Mouse (Mus musculus): ENCODE results near the gene Nckap5.

Gene Nckap5

GRCm38 (mm10) chr1:126360111-126360510 is 470.5 kb downstream of the Nckap5 start:
- no peak for DNase-seq

- no peak for DNase-seq
Measured at GRCm38 (mm10) chr1:126341806-126342205, 488.8 kb downstream of the Nckap5 start.

GRCm38 (mm10) chr1:126339250-126339649 is 491.3 kb downstream of the Nckap5 start:
- no peak for DNase-seq

GRCm38 (mm10) chr1:126334202-126334601 is 496.4 kb downstream of the Nckap5 start:
- no peak for DNase-seq

DNA sequence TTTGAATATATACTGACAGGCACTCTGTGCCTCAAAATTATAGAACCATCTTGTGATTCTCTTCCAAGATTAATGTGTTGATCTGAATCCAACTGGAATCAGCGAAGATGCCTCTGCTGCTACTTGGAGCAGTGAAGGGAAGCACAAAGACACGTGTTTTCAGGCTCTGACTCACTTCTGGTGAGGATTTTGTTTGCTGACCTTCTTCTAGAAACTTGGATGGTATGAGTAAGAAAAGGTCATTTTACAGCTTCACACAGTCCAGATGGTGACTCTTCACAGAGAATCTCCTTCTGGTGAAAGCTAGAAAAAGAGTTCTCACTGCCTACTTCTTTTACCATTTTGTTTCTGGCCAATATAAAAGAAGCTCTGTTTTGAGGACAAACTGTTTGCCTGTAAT is 498.6 kb downstream of the Nckap5 start:
- DNase-seq: no peak

DNA sequence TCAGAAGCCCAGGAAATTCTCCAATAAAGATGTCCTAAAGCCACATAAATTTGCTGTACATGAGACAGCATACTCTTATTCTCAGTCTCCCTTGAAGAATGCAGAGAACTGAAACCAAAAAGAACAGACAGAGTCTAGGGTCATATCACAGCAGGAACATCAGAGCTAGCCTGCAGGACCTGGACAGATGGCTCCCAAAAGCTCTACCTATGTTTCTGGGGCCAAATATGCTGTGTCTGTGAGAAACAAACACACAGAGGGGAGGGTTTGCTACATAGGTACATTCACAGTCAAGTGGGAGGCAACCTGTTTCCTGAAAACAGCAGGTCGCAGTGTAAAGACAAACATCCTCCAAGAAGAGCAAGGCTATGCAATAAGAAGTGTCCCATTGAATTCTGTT is 509.9 kb downstream of the Nckap5 start:
- DNase-seq: no peak

DNA sequence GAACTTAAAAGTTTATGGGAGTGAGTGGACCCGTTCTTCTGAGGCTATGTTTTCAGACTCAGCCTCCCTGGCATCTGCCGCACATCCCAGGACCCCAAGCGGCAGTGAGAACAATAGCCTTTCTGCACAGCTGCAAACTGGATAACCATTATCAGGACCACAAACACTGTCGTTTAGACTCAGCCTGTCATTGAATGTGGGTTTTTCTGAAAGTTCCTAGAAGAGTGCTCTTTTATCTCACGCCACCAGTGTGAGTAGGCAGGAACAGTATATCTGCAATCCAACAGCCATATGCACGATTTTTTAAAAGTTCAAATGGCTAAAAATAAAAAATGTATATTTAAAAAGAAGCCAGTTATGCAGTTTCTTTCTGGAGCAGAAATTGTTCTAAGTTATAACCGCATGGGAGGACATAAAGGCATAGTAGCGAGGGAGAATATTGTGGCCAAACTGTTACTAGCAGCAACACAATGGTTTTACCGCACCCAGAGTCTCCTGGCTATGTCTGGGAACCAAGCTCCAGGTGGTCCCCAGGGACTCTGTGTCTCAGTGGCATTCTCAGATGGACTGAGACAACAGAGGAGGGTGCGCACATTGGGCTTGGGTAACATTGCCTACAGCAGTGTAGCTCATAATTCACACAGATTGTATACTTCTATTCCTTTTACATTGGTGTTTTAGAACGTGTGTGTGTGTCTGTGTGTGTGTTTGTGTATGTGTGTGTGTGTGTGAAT is 512.6 kb downstream of the Nckap5 start:
- DNase-seq: no peak

DNA sequence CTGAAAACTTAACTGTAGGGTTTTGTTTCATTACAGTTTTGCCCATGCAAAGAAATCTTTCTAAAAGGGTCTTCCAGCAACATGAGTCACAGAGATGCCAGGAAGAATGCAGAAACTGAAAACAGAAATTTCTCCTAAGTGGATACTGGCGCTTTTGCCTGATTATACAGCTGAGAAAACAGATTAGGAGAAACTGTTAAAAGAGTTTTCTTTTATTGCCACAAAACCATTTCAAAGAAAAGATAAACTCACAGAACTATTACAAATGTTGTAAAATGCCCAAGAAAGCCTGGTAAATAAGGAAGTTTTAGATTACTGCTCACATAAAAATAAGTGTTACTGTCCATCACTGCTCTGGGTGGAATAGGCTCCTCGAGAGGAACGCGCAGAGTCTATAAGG is 513.3 kb downstream of the Nckap5 start:
- DNase-seq: no peak

DNA sequence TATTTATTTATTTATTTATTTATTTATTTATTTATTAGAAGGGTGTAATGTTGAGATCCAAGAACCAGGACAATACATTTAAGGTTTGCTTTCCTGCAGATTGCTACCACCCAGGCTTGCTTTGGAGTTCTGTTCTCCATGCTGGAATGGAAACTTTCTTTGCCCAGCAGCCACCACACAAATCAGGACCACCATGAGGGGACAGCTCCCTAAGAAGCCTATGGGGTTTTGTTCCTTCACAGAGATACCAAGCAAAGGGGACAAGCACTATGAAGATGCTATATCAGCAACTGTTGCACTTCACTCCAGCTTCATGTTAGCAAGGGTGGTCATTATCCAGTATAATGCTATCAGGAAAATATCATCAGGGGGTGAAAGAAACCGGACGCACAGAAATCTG is 513.7 kb downstream of the Nckap5 start:
- no peak for DNase-seq

GRCm38 (mm10) chr1:126301129-126301528 is 529.5 kb downstream of the Nckap5 start:
- DNase-seq: no peak

- DNase-seq: no peak
Measured at GRCm38 (mm10) chr1:126264931-126265330, 565.7 kb downstream of the Nckap5 start.

- DNase-seq: no peak
Measured at GRCm38 (mm10) chr1:126254364-126254763, 576.2 kb downstream of the Nckap5 start.

GRCm38 (mm10) chr1:126253934-126254333 is 576.7 kb downstream of the Nckap5 start:
- DNase-seq: no peak

DNA sequence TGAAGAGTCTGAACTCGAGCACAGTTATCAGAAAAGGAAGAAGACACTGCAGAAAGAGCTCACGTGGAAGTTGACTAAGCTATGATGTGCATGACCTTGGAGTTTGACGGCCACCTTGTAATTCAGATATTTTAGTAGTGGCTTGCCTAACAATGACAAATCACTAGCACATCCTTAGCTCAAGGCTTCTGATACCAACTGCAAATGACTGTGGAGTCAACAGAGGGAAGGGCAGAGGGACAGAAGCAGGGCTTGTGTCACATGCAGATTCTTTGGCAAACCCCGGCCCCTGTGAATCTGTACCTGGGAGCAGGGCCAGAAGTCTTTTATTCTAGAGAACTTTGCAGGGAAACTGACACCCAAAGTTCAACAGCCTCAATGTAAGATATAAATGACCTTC is 597.4 kb downstream of the Nckap5 start:
- no peak for DNase-seq

GRCm38 (mm10) chr1:126231199-126231598 is 599.4 kb downstream of the Nckap5 start:
- DNase-seq: no peak

- DNase-seq: no peak
Measured at GRCm38 (mm10) chr1:126210212-126210611, 620.4 kb downstream of the Nckap5 start.

DNA sequence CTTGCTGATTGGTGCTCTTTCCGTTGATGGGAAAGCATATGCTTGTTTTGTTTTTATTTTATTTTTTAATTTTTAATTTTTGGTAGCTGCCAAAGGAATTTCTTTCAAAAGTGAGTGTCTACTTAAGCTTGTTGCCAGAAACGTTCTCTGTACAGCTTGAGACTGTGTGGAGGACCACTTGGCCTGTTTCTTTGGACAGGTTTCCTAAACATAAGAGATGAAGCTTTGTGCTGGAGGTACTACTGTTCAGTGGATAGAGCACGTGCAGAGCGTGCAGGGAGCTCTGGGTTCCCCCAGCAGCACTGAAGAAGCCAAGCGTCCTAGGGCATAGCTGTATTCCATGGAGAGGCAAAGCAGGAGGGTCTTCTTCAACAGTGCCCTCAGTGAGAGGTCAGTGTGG is 620.9 kb downstream of the Nckap5 start:
- DNase-seq: no peak

DNA sequence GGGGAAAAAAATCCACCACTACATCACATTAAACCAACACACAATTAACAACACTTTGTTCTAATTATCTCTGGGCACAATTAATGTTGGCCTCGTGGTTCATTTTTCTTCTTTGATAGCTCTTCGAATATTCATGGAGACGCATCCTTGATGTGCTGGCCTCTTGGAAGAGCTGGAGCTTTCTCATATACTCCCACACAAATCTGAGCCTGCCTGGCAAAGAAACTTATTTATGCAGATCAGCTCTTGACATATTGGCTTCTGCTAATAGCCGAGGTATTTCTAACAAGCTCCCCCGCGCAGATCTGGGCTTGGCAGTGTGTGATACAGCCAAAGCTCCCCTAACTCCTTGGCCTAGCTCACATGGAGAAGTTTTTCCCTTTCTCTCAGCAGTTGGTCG is 621.5 kb downstream of the Nckap5 start:
- DNase-seq: no peak

DNA sequence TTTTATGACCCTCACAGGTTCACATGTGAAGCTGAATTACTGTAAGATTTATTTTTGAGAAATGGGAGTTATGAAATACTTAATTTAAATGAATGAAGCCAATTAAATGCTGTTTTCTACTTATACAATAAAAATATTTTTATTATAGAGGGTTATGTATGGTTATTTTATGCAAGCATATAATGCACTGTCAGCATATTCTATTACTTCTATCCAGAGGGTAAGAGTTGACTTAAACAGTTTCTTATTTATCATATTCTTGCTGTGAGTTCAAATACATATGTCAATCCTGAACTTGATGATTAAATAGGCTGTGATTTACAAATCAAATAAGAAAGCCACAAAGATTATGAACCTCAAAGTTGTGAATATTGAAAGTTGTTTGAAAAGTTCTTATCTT is 633.7 kb downstream of the Nckap5 start:
- DNase-seq: no peak

- DNase-seq: no peak
Measured at GRCm38 (mm10) chr1:126190353-126190752, 640.2 kb downstream of the Nckap5 start.

DNA sequence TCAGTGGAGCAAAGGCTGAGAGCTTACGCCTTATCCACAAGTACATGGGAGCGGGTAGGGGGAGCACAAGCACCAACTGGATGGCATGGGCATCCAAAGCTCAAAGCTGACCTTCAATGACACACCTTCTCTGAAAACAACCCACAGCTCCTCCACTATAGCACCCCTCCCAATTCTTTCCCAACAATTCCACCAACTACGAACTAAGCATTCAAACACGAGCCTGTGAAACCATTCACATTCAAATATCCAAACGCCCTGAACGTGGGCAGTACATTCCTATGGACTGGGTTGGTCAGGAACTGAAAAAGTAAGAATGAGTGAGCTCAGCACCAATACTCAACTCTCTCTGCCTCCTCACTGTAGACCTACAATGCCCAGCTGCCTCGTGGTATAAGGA is 646.8 kb downstream of the Nckap5 start:
- no peak for DNase-seq

DNA sequence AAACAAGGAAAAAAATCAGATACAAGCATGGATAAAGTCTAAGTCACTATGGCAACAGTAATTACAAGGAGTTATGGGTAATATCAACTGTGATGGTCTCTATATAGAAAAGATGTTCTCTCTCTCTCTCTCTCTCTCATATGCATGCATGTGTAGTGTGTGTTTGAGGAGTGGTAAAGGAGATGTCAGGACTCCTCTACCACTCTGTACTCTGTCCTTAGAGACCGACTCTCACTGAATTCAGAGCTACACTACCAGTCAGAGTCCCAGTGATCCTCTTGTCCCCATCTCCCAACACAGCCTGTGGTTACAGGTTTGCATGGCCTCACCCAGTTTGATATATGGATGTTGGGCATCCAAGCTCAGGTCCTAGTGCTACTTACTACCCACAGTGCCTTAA is 662.0 kb downstream of the Nckap5 start:
- DNase-seq: no peak

DNA sequence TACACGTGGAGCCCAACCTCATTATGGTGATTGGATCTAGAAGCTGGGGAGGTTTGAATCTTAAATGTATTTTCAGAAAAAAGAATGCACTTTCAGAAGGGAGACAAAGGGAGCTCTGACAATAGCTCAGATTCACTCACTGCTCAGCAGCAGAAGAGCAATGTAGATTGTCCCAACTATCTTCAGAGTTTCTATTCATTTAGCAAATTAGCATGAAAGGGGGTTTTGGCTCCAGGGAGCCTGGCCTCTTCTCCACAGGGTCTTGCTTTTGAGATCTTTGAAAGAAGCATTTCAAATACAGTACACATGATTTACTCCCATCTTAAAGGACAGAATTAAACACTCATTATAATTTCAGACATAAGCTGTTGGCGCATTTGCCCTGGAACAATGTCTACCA is 662.5 kb downstream of the Nckap5 start:
- DNase-seq: no peak

DNA sequence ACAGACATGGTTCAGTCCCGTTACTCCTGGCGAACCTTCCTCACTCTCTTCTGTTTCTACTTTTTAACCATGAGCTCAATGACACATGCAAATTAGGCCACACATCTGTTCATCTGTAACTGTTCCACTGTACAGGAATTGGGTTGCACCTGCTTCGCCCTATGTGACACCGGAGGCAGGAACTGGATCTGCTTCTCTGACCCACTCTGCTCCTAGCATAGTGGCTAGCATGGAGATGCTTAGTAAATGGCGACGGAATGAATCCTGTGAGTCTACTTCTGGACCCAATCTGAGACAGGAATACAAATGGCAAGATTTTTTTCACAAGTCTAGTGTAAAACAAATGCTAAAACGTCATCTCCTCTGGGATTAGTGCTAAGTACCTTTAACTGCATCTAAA is 663.1 kb downstream of the Nckap5 start:
- DNase-seq: no peak

DNA sequence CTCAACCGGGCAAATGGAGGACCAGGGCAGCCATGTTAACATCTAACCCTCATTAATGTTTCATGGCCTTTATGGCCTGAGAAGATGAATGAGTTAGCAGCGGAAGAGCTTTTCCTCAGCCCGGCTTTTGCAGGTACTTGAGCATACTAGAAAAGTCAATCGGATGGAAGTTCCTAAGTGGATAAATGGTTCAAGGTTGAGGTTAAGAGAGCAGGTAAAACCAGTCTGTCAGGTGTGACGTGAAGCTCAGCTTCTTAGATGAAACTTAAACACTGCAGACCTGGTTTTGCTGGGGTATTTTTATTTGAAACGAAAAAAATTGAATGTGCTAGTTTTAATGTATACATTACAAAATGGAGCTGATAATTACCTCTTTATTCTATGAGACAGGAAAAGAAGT is 671.3 kb downstream of the Nckap5 start:
- no peak for DNase-seq

Data from thymus, adult 18-20 months (tissue).